8 mouse cellular contexts compared by ENCODE assay signal in the genomic region with DNA sequence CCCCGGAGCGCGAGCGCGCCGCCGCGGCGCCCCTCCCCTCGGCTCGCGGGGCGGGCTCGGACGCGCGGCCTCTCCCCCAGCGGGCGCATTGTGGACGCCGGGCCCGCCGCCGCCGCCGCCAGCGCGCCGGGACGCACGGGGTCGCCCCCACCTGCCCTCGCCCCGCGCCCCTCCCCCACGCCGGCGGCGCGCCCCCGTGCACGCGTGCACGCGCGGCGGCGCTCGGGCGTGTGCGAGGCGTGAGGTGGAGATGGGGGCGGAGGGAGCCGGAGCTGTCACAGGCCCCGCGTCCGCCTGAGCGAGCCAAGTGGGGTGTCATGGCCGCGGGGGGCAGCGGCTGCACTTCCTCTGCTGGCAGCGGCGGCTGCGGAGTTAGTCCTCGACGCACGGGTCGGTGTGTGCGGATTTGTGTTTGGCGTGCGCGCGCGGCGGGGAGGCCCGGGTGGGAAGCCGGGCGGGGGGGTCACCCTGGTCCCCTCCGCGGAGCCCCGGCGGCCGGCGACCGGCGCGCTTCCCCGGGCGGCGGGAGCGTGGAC. TPM values are rescaled to one million over a fixed set of nuclear protein-coding genes. Genes with fewer than 3 reads are reported as not detected.
DNase-seq lines count a peak whose midpoint lies in the region; ATAC-seq and TF ChIP-seq lines count a peak whose summit lies in the region.

No protein-coding gene starts in this region.

- DNase-seq in liver, adult 2 months (ENCODE audit: extremely low read depth, low read depth, low spot score), result no peak

- no peaks in the 10 kb centered on the region for H3K27me3 ChIP-seq in C2C12 (ENCODE audit: control insufficient read depth, insufficient read depth, insufficient read length)
- H3K27me3 ChIP-seq in embryonic facial prominence, embryonic 15.5 days, result no peaks in the 10 kb centered on the region
- H3K27me3 ChIP-seq in heart, embryonic 12.5 days (replicated peaks), result no peaks in the 10 kb centered on the region
- H3K27me3 ChIP-seq in kidney, embryonic 16.5 days (ENCODE audit: insufficient read depth, low read length), result no peaks in the 10 kb centered on the region
- no peaks in the 10 kb centered on the region for H3K27me3 ChIP-seq in liver, adult 2 months (ENCODE audit: control insufficient read depth, insufficient read depth, low read length)
- no peaks in the 10 kb centered on the region for H3K27me3 ChIP-seq in stomach, embryonic 14.5 days (ENCODE audit: control insufficient read depth, insufficient read depth, low read length)

- no peaks in the 10 kb centered on the region for H3K9me3 ChIP-seq in embryonic facial prominence, embryonic 15.5 days (replicated peaks)
- H3K9me3 ChIP-seq in heart, embryonic 12.5 days (replicated peaks), result no peaks in the 10 kb centered on the region
- H3K9me3 ChIP-seq in kidney, embryonic 16.5 days (ENCODE audit: low read length), result no peaks in the 10 kb centered on the region
- no peaks in the 10 kb centered on the region for H3K9me3 ChIP-seq in stomach, embryonic 14.5 days (ENCODE audit: control insufficient read depth, low read depth, low read length)

- peak overlapping the region; percentile 95 for H3ac ChIP-seq in C2C12 (ENCODE audit: control insufficient read depth, insufficient read length, low read depth)

- peak overlapping the region; percentile 81 for H3K4me2 ChIP-seq in embryonic facial prominence, embryonic 15.5 days (replicated peaks)
- H3K4me2 ChIP-seq in heart, embryonic 12.5 days, result peak overlapping the region; percentile 90
- H3K4me2 ChIP-seq in kidney, embryonic 16.5 days (replicated peaks; ENCODE audit: low read depth, low read length), result peak overlapping the region; percentile 68
- peak overlapping the region; percentile 86 for H3K4me2 ChIP-seq in stomach, embryonic 14.5 days (replicated peaks; ENCODE audit: low read depth, low read length)

- H3K79me2 ChIP-seq in C2C12 (ENCODE audit: control insufficient read depth, insufficient read depth), result peaks cover 50% of the 10 kb centered on the region
- H3K79me2 ChIP-seq in liver, adult 2 months (ENCODE audit: control insufficient read depth, insufficient read depth, low read length), result peaks cover 19% of the 10 kb centered on the region

- TF ChIP-seq POLR2A in bone marrow, adult 2 months (IDR thresholded peaks at IDR 0.05; ENCODE audit: borderline replicate concordance, control insufficient read depth, low read depth, low read length), result peak; percentile 47; the same call in 1 of the 2 replicates
- no peak for TF ChIP-seq POLR2A in liver, adult 2 months (IDR thresholded peaks at IDR 0.05; ENCODE audit: extremely low read depth, insufficient read depth, low read length)

- peak overlapping the region; percentile 82 for H3K4me3 ChIP-seq in C2C12 (ENCODE audit: insufficient read depth, poor library complexity, severe bottlenecking)
- peak overlapping the region; percentile 99 for H3K4me3 ChIP-seq in bone marrow, adult 2 months (replicated peaks; ENCODE audit: control insufficient read depth, low read depth, low read length)
- peak overlapping the region; percentile 91 for H3K4me3 ChIP-seq in embryonic facial prominence, embryonic 15.5 days (replicated peaks)
- peak overlapping the region; percentile 86 for H3K4me3 ChIP-seq in heart, embryonic 12.5 days
- H3K4me3 ChIP-seq in kidney, embryonic 16.5 days (ENCODE audit: low read length), result peak overlapping the region; percentile 92
- H3K4me3 ChIP-seq in liver, adult 2 months (ENCODE audit: insufficient read depth, low read depth, low read length), result peak overlapping the region; percentile 98
- peak overlapping the region; percentile 87 for H3K4me3 ChIP-seq in stomach, embryonic 14.5 days (ENCODE audit: low read depth, low read length)

- H3K79me3 ChIP-seq in C2C12 (ENCODE audit: low read depth), result peaks cover 46% of the 10 kb centered on the region

- TF ChIP-seq CTCF in C2C12 (IDR thresholded peaks at IDR 0.05; ENCODE audit: control insufficient read depth, insufficient read depth, insufficient read length), result no peak
- TF ChIP-seq CTCF in bone marrow, adult 2 months (IDR thresholded peaks at IDR 0.05; ENCODE audit: control insufficient read depth, insufficient read depth, low read length), result no peak
- no peak for TF ChIP-seq CTCF in liver, adult 2 months (IDR thresholded peaks at IDR 0.05; ENCODE audit: low read depth, low read length)

- peak; percentile 85 for ATAC-seq in embryonic facial prominence, embryonic 15.5 days (ENCODE audit: insufficient number of reproducible peaks, low FRiP score, low TSS enrichment, low read depth)
- ATAC-seq in heart, embryonic 12.5 days (ENCODE audit: insufficient number of reproducible peaks, low FRiP score), result peak; percentile 85
- peak; percentile 84 for ATAC-seq in kidney, embryonic 16.5 days (ENCODE audit: low FRiP score, low TSS enrichment)
- peak; percentile 70 for ATAC-seq in monocyte, adult 5-6 weeks (replicated peaks; ENCODE audit: insufficient number of reproducible peaks, low FRiP score, low TSS enrichment, poor library complexity, severe bottlenecking)
- ATAC-seq in stomach, embryonic 14.5 days (ENCODE audit: insufficient number of reproducible peaks, insufficient read depth, low FRiP score, low read depth), result peak; percentile 64

- peak overlapping the region; percentile 100 for H3K27ac ChIP-seq in bone marrow, adult 2 months (ENCODE audit: control insufficient read depth, insufficient read depth, low read depth, low read length, poor library complexity)
- H3K27ac ChIP-seq in embryonic facial prominence, embryonic 15.5 days (replicated peaks), result peak overlapping the region; percentile 99
- peak overlapping the region; percentile 99 for H3K27ac ChIP-seq in heart, embryonic 12.5 days (ENCODE audit: poor library complexity, severe bottlenecking)
- peak overlapping the region; percentile 99 for H3K27ac ChIP-seq in kidney, embryonic 16.5 days (ENCODE audit: low read length)
- H3K27ac ChIP-seq in liver, adult 2 months (replicated peaks; ENCODE audit: insufficient read depth, low read depth, low read length), result peak overlapping the region; percentile 79
- peak overlapping the region; percentile 98 for H3K27ac ChIP-seq in stomach, embryonic 14.5 days (ENCODE audit: low read length)

- H3K9ac ChIP-seq in embryonic facial prominence, embryonic 15.5 days, result peak overlapping the region; percentile 74
- H3K9ac ChIP-seq in heart, embryonic 12.5 days, result peak overlapping the region; percentile 90
- peak overlapping the region; percentile 89 for H3K9ac ChIP-seq in kidney, embryonic 16.5 days (replicated peaks; ENCODE audit: low read length)
- H3K9ac ChIP-seq in liver, adult 2 months (ENCODE audit: low read depth, low read length), result peak overlapping the region; percentile 97
- peak overlapping the region; percentile 87 for H3K9ac ChIP-seq in stomach, embryonic 14.5 days (replicated peaks; ENCODE audit: low read depth, low read length)

- 1% methylated on average over 88 of the region's 91 CpGs for WGBS in bone marrow, adult 2 months
- under 1% methylated on average over 52 of the region's 91 CpGs for WGBS in embryonic facial prominence, embryonic 15.5 days
- under 1% methylated on average over 52 of the region's 91 CpGs for WGBS in heart, embryonic 12.5 days
- 0% methylated on average over 26 of the region's 91 CpGs for WGBS in kidney, embryonic 16.5 days
- WGBS in liver, adult 2 months, result 2% methylated on average over 81 of the region's 91 CpGs
- 1% methylated on average over 35 of the region's 91 CpGs for WGBS in stomach, embryonic 14.5 days

- H3K36me3 ChIP-seq in C2C12 (ENCODE audit: control insufficient read depth, insufficient read depth), result peaks cover 6% of the 10 kb centered on the region
- H3K36me3 ChIP-seq in embryonic facial prominence, embryonic 15.5 days, result no peaks in the 10 kb centered on the region
- H3K36me3 ChIP-seq in heart, embryonic 12.5 days, result no peaks in the 10 kb centered on the region
- H3K36me3 ChIP-seq in kidney, embryonic 16.5 days (ENCODE audit: insufficient read depth, low read length), result no peaks in the 10 kb centered on the region
- H3K36me3 ChIP-seq in liver, adult 2 months (ENCODE audit: control insufficient read depth, insufficient read depth, low read length), result no peaks in the 10 kb centered on the region
- H3K36me3 ChIP-seq in stomach, embryonic 14.5 days (ENCODE audit: control insufficient read depth, insufficient read depth, low read length), result no peaks in the 10 kb centered on the region

- H3K4me1 ChIP-seq in bone marrow, adult 2 months (ENCODE audit: control insufficient read depth, insufficient read depth, low read length), result peaks cover 2% of the 10 kb centered on the region; the same call in 1 of the 2 replicates
- H3K4me1 ChIP-seq in embryonic facial prominence, embryonic 15.5 days, result peaks cover 10% of the 10 kb centered on the region; the same call in 1 of the 2 replicates
- peaks cover 10% of the 10 kb centered on the region for H3K4me1 ChIP-seq in heart, embryonic 12.5 days (replicated peaks)
- peaks cover 28% of the 10 kb centered on the region for H3K4me1 ChIP-seq in kidney, embryonic 16.5 days (ENCODE audit: insufficient read depth, low read length)
- peaks cover 17% of the 10 kb centered on the region for H3K4me1 ChIP-seq in liver, adult 2 months (ENCODE audit: control insufficient read depth, insufficient read depth, low read length)
- H3K4me1 ChIP-seq in stomach, embryonic 14.5 days (ENCODE audit: control insufficient read depth, insufficient read depth, low read length), result peaks cover 15% of the 10 kb centered on the region

TF ChIP-seq in C2C12, 6 proteins besides CTCF, POLR2A, EP300 and RAD21:
- TF ChIP-seq USF1 (IDR thresholded peaks at IDR 0.05; ENCODE audit: low read depth) (no peak), MAX (IDR thresholded peaks at IDR 0.05) (no peak), FOSL1 (IDR thresholded peaks at IDR 0.05; ENCODE audit: insufficient read depth, low read length, poor library complexity, severe bottlenecking) (no peak), MYOD1 (IDR thresholded peaks at IDR 0.05; ENCODE audit: control insufficient read depth, insufficient read length, low read depth) (no peak), MYOG (IDR thresholded peaks at IDR 0.05; ENCODE audit: control insufficient read depth, extremely low read depth, insufficient read length) (no peak), CEBPB (IDR thresholded peaks at IDR 0.05; ENCODE audit: low read depth) (no peak)

RNA-seq across cellular contexts. Expression of a gene that starts 0.5 kb away (rescaled TPM):
- 1.2 TPM for polyA plus RNA-seq in C2C12 (2012; fragmentation: generic; extraction: Trizol)
- polyA plus RNA-seq in bone marrow, adult 2 months (2011; ENCODE audit: insufficient read depth, insufficient read length, low replicate concordance, missing spikeins), result 3.6 and 7.5 TPM in 2 replicates
- polyA plus RNA-seq in embryonic facial prominence, embryonic 15.5 days (2015; fragmentation: Nextera tagmentation; extraction: Ambion mirVana), result 9.6 and 10.0 TPM in 2 replicates
- polyA plus RNA-seq in heart, embryonic 12.5 days (2016; fragmentation: Nextera tagmentation; extraction: Ambion mirVana), result 14.0 and 16.0 TPM in 2 replicates
- 13.4 and 16.4 TPM in 2 replicates for polyA plus RNA-seq in kidney, embryonic 16.5 days (2015; fragmentation: Nextera tagmentation; extraction: Ambion mirVana)
- total RNA-seq in liver, adult 2 months (2014; rRNA removed), result 17.1 and 18.1 TPM in 2 replicates
- polyA plus RNA-seq in liver, adult 2 months (2012; rRNA removed), result 2.3 and 2.6 TPM in 2 replicates
- total RNA-seq in monocyte, adult 5-6 weeks (2017), result 22.1 to 49.2 TPM (median 38.4 TPM) in 3 replicates
- polyA plus RNA-seq in stomach, embryonic 14.5 days (2014; fragmentation: Nextera tagmentation; extraction: Ambion mirVana), result 20.6 and 23.0 TPM in 2 replicates
